Mouse (Mus musculus) thymus, postnatal 36 days (tissue): ENCODE results near the gene Gm10715.
"Not testable (repeated sequence)": the region's sequence is repeated elsewhere in the genome, so short reads cannot be mapped to it uniquely, and the experiment has no call there.

Source experiments
- DNase-seq, 2 experiments: peaks; one replicate each; pipeline ENCODE4 v3.0.0; 2022; ENCODE audit warnings: mixed read lengths in 2 of 2

Gene Gm10715

DNA sequence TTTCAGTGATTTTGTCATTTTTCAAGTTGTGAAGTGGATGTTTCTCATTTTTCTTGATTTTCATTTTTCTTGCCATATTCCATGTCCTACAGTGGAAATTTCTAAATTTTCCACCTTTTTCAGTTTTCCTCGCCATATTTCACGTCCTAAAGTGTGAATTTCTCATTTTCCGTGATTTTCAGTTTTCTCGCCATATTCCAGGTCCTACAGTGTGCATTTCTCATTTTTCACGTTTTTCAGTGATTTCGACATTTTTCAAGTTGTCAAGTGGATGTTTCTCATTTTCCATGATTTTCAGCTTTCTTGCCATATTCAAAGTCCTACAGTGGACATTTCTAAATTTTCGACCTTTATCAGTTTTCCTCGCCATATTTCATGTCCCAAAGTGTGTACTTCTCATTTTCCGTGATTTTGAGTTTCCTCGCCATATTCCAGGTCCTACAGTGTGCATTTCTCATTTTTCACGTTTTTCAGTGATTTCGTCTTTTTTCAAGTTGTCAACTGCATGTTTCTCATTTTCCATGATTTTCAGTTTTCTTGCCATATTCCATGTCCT, 11.7 kb upstream of the Gm10715 start, which contains the start of gene Gm10717:
Gm10717 (plus strand) TSS at position 506 of the 556 bp plus-strand sequence.
- DNase-seq, result peak in 1 of 2 experiments; percentile 13

DNA sequence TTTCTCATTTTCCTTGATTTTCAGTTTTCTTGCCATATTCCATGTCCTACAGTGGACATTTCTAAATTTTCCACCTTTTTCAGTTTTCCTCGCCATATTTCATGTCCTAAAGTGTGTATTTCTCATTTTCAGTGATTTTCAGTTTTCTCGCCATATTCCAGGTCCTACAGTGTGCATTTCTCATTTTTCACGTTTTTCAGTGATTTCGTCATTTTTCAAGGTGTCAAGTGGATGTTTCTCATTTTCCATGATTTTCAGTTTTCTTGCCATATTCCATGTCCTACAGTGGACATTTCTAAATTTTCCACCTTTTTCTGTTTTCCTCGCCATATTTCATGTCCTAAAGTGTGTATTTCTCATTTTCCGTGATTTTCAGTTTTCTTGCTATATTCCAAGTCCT, 11.0 kb upstream of the Gm10715 start:
- DNase-seq, result peak; percentile 8 to 47

DNA sequence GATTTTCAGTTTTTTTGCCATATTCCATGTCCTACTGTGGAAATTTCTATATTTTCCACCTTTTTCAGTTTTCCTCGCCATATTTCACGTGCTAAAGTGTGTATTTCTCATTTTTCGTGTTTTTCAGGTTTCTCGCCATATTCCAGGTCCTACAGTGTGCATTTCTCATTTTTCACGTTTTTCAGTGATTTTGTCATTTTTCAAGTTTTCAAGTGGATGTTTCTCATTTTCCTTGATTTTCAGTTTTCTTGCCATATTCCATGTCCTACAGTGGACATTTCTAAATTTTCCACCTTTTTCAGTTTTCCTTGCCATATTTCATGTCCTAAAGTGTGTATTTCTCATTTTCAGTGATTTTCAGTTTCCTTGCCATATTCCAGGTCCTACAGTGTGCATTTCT, 10.5 kb upstream of the Gm10715 start:
- DNase-seq, result not testable (repeated sequence)

DNA sequence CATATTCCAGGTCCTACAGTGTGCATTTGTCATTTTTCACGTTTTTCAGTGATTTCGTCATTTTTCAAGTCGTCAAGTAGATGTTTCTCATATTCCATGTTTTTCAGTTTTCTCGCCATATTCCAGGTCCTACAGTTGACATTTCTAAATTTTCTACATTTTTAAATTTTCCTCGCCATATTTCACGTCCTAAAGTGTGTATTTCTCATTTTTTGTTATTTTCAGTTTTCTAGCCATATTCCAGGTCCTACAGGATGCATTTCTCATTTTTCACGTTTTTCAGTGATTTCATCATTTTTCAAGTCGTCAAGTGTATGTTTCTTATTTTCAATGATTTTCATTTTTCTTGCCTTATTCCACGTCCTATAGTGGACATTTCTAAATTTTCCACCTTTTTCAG, 9.9 kb upstream of the Gm10715 start:
- DNase-seq, result not testable (repeated sequence)

DNA sequence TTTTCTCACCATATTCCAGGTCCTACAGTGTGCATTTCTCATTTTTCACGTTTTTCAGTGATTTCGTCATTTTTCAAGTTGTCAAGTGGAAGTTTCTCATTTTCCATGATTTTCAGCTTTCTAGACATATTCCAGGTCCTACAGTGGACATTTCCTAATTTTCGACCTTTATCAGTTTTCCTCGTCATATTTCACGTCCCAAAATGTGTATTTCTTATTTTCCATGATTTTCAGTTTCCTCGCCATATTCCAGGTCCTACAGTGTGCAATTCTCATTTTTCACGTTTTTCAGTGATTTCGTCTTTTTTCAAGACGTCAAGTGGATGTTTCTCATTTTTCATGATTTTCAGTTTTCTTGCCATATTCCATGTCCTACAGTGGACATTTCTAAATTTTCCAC, 9.5 kb upstream of the Gm10715 start:
- not testable (repeated sequence) for DNase-seq

DNA sequence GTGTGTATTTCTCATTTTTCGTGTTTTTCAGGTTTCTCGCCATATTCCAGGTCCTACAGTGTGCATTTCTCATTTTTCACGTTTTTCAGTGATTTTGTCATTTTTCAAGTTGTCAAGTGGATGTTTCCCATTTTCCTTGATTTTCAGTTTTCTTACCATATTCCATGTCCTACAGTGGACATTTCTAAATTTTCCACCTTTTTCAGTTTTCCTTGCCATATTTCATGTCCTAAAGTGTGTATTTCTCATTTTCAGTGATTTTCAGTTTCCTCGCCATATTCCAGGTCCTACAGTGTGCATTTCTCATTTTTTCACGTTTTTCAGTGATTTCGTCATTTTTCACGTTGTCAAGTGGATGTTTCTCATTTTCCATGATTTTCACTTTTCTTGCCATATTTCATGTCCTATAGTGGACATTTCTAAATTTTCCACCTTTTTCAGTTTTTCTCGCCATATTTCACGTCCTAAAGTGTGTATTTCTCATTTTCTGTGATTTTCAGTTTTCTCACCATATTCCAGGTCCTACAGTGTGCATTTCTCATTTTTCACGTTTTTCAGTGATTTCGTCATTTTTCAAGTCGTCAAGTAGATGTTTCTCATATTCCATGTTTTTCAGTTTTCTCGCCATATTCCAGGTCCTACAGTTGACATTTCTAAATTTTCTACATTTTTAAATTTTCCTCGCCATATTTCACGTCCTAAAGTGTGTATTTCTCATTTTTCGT, 7.2 kb upstream of the Gm10715 start:
- not testable (repeated sequence) for DNase-seq

DNA sequence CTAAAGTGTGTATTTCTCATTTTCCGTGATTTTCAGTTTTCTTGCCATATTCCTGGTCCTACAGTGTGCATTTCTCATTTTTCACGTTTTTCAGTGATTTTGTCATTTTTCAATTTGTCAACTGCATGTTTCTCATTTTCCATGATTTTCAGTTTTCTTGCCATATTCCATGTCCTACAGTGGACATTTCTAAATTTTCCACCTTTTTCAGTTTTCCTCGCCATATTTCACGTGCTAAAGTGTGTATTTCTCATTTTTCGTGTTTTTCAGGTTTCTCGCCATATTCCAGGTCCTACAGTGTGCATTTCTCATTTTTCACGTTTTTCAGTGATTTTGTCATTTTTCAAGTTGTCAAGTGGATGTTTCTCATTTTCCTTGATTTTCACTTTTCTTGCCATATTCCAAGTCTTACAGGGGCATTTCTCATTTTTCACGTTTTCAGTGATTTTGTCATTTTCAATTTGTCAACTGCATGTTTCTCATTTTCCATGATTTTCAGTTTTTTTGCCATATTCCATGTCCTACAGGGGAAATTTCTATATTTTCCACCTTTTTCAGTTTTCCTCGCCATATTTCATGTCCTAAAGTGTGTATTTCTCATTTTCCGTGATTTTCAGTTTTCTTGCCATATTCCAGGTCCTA, 5.9 kb upstream of the Gm10715 start:
- DNase-seq, result not testable (repeated sequence)

DNA sequence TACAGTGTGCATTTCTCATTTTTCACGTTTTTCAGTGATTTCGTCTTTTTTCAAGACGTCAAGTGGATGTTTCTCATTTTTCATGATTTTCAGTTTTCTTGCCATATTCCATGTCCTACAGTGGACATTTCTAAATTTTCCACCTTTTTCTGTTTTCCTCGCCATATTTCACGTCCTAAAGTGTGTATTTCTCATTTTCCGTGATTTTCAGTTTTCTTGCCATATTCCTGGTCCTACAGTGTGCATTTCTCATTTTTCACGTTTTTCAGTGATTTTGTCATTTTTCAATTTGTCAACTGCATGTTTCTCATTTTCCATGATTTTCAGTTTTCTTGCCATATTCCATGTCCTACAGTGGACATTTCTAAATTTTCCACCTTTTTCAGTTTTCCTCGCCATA, 2.4 kb upstream of the Gm10715 start, which contains the start of gene Gm17535:
Gm17535 (plus strand) TSS at position 301 of the 400 bp plus-strand sequence.
- not testable (repeated sequence) for DNase-seq

DNA sequence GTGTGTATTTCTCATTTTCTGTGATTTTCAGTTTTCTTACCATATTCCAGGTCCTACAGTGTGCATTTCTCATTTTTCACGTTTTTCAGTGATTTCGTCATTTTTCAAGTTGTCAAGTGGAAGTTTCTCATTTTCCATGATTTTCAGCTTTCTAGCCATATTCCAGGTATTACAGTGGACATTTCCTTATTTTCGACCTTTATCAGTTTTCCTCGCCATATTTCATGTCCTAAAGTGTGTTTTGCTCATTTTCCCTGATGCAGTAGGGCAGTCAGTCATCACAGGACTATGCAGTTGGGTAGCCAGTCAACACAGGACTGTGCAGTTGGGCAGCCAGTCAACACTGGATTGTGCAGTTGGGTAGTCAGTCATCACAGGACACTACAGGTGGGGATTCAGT, 1.5 kb downstream of the Gm10715 start:
- not testable (repeated sequence) for DNase-seq
